Mouse (Mus musculus): ENCODE measurements around the gene Rtp3. TPM values are rescaled to one million over a fixed set of nuclear protein-coding genes. Genes with fewer than 3 reads are reported as not detected.

Gene Rtp3
- not detected in 2 replicates for polyA plus RNA-seq (2016; fragmentation: Nextera tagmentation; extraction: Ambion mirVana)

DNA sequence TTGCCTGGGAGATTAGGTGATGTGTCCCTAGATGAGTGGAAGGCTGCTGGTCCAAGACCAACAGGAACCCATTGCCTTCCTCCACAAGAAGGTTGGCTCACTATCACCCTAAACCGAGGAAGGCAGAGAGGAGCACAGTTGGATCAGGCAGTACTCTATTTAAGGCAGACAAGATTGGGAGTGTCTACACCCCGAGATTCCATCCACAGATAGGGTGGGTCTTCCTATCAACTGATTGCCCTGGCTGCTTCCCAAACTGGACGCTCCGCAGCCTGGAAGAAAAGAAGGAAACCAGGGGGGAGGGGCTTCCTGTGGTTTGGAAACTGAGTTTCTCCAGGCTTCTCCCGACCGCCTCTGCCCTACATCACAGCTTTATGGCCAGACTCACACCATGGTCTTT, at the start of gene Rtp3:
Gene Rtp3 (minus strand): TSS at position 380 of the 400 bp plus-strand sequence.
- Histone ChIP-seq H3K27me3 (no peaks in the 10 kb centered on the region), H3K36me3 (no peaks in the 10 kb centered on the region), H3K4me1 (no peaks in the 10 kb centered on the region), H3K4me2 (replicated peaks) (no peak within 1 kb of the TSS), H3K9me3 (no peaks in the 10 kb centered on the region), H3K27ac (no peak within 1 kb of the TSS), H3K9ac (no peak within 1 kb of the TSS), H3K4me3 (no peak within 1 kb of the TSS)
- WGBS, result 51% methylated on average over 6 of the region's 6 CpGs
- no peak for ATAC-seq (ENCODE audit: insufficient number of reproducible peaks, insufficient read depth, low FRiP score, low TSS enrichment)

DNA sequence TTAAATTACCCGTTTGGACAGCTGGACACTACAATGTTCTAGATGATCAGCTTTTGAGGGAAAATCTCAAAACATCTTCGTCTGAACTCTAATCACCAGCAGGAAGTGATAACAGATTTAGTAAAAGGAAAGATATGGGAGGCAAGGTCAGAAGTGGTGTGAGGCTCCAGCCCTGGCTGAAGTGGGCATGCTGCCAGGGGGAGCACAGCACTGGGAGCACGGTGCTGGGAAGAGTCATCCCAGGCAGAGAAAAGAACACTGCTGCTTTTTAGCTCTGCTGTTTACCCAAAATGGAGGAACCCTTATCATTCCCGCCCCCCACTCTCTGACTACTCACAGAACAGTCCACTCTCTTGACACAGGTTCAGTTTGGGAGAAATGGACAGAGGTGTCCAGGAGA, 49.6 kb upstream of the Rtp3 start:
- no peaks in the 10 kb centered on the region for H3K9me3 ChIP-seq
- H3K4me1 ChIP-seq, result no peaks in the 10 kb centered on the region
- WGBS, result 78% methylated on average over 4 of the region's 4 CpGs
- no peak overlapping the region for H3K9ac ChIP-seq
- no peak overlapping the region for H3K4me2 ChIP-seq (replicated peaks)
- ATAC-seq (ENCODE audit: insufficient number of reproducible peaks, insufficient read depth, low FRiP score, low TSS enrichment), result no peak
- H3K27ac ChIP-seq, result no peak overlapping the region
- no peaks in the 10 kb centered on the region for H3K36me3 ChIP-seq
- no peak overlapping the region for H3K4me3 ChIP-seq
- H3K27me3 ChIP-seq, result no peaks in the 10 kb centered on the region

DNA sequence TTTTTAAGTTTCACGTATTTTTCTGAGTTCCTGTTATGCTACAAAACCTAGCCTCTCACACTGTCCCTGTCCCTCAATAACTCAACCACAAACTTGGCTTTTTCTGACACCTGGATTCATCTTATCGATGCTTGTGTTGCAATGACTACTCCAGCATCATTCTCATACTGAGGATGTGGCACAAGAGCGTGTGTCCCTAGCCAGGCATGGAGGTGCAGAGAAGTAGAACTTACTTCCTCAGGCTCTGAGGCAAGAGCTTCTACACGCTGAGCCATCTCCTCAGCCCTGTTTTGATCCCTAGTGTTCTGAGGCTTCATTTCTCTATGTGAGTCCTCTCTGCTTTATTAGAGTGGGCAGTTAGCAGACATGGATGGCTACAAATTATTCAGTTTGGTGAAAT, 43.3 kb upstream of the Rtp3 start:
- Histone ChIP-seq H3K4me2 (replicated peaks) (no peak overlapping the region), H3K27ac (no peak overlapping the region), H3K9ac (no peak overlapping the region), H3K27me3 (no peaks in the 10 kb centered on the region), H3K9me3 (no peaks in the 10 kb centered on the region), H3K4me1 (no peaks in the 10 kb centered on the region), H3K4me3 (no peak overlapping the region), H3K36me3 (no peaks in the 10 kb centered on the region)
- no peak for ATAC-seq (ENCODE audit: insufficient number of reproducible peaks, insufficient read depth, low FRiP score, low TSS enrichment)
- 84% methylated on average over 4 of the region's 4 CpGs for WGBS

DNA sequence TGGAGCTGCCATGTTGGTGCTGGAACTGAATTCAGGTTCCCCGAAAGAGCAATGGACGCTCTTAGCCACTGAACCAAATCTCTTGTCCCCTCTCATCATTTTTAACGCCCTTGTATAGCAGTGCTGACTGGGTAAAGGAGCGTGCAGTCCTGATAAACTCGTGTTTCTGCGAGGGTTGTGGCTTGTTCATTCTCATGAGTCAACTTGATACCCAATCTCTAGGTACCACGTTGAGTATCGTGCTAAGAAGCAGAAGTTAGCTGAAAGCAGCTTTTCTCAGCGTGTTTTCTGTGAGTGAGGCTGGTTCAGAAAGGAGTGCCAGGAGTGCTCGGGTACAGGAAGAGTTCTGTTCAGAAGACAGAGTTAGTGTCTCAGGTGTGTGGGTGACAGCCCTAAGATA, 36.4 kb upstream of the Rtp3 start:
- ATAC-seq (ENCODE audit: insufficient number of reproducible peaks, insufficient read depth, low FRiP score, low TSS enrichment), result no peak
- H3K4me2 ChIP-seq (replicated peaks), result no peak overlapping the region
- H3K27ac ChIP-seq, result no peak overlapping the region
- no peaks in the 10 kb centered on the region for H3K4me1 ChIP-seq
- H3K36me3 ChIP-seq, result no peaks in the 10 kb centered on the region
- no peak overlapping the region for H3K9ac ChIP-seq
- H3K9me3 ChIP-seq, result no peaks in the 10 kb centered on the region
- H3K4me3 ChIP-seq, result no peak overlapping the region
- no peaks in the 10 kb centered on the region for H3K27me3 ChIP-seq
- WGBS, result 82% methylated on average over 10 of the region's 10 CpGs

DNA sequence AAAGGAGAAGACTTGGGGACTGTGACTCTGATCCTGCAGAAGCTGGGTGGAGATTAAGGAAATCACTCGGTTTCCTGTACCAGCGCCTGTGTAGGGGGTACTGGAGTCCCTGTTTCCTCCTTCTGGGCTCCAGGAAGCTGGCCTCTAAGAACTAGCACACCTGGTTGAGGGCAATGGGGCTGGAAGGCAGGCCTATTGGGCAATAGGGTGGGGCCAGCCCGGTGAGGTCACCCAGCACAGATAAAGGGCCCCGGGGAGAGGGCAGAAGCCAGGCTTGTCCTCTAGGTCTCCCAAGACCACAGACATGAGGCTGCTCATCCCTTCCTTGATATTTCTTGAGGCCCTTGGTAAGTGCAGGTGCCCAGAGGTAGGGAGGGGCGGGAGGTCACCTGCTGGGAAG, 28.6 kb upstream of the Rtp3 start, which contains the start of gene Ltf:
Gene Ltf (plus strand): TSS at position 250 of the 400 bp plus-strand sequence.
- no peak for ATAC-seq (ENCODE audit: insufficient number of reproducible peaks, insufficient read depth, low FRiP score, low TSS enrichment)
- Histone ChIP-seq H3K4me2 (replicated peaks) (no peak within 1 kb of the TSS), H3K27ac (no peak within 1 kb of the TSS), H3K4me1 (no peaks in the 10 kb centered on the region), H3K36me3 (no peaks in the 10 kb centered on the region), H3K4me3 (no peak within 1 kb of the TSS), H3K27me3 (no peaks in the 10 kb centered on the region), H3K9me3 (no peaks in the 10 kb centered on the region), H3K9ac (no peak within 1 kb of the TSS)
- WGBS, result 81% methylated on average over 5 of the region's 5 CpGs

DNA sequence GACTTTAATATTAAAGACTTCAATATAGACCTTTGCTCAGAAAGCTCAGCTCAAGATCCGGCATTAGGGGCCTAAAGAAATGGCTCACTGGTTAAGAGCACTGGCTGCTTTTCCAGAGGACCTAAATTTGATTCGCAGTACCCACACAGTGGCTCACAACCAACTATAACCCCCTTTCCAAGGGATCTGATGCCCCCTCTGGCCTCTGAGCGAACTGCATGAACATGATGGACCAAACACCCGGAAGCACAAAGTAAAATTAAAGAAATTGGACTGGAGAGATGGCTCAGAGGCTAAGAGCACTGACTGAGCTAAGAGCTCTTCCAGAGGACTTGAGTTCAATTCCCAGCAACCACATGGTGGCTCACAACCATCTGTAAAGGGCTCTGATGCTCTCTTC, 25.3 kb upstream of the Rtp3 start:
- ATAC-seq (ENCODE audit: insufficient number of reproducible peaks, insufficient read depth, low FRiP score, low TSS enrichment), result no peak
- no peaks in the 10 kb centered on the region for H3K9me3 ChIP-seq
- no peaks in the 10 kb centered on the region for H3K4me1 ChIP-seq
- no peak overlapping the region for H3K9ac ChIP-seq
- H3K4me3 ChIP-seq, result no peak overlapping the region
- WGBS, result 84% methylated on average over 4 of the region's 4 CpGs
- H3K27ac ChIP-seq, result no peak overlapping the region
- H3K27me3 ChIP-seq, result no peaks in the 10 kb centered on the region
- no peaks in the 10 kb centered on the region for H3K36me3 ChIP-seq
- H3K4me2 ChIP-seq (replicated peaks), result no peak overlapping the region

DNA sequence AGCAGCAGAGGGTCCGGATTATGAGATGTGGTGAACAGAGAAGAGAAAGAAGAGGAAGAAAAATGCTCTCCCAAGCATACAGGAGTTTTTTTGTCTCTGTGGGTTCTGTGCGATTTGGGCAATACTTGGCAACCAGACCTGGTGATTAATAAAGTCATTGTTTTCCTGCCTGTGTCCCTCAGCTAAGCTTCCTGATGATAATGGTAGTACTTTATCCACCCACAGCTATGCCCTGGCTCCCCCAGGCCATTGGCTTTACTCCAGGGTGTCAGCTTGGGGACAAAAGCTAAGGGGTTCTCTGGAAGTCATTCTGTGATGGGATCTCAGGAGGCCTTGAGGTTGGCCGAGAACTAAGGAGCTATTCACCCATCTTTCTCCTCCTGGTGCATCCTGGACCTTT, 21.7 kb upstream of the Rtp3 start:
- no peaks in the 10 kb centered on the region for H3K27me3 ChIP-seq
- no peaks in the 10 kb centered on the region for H3K9me3 ChIP-seq
- no peak overlapping the region for H3K4me3 ChIP-seq
- ATAC-seq (ENCODE audit: insufficient number of reproducible peaks, insufficient read depth, low FRiP score, low TSS enrichment), result no peak
- H3K36me3 ChIP-seq, result no peaks in the 10 kb centered on the region
- H3K9ac ChIP-seq, result no peak overlapping the region
- H3K4me2 ChIP-seq (replicated peaks), result no peak overlapping the region
- H3K4me1 ChIP-seq, result no peaks in the 10 kb centered on the region
- WGBS, result 59% methylated on average over 3 of the region's 3 CpGs
- no peak overlapping the region for H3K27ac ChIP-seq

DNA sequence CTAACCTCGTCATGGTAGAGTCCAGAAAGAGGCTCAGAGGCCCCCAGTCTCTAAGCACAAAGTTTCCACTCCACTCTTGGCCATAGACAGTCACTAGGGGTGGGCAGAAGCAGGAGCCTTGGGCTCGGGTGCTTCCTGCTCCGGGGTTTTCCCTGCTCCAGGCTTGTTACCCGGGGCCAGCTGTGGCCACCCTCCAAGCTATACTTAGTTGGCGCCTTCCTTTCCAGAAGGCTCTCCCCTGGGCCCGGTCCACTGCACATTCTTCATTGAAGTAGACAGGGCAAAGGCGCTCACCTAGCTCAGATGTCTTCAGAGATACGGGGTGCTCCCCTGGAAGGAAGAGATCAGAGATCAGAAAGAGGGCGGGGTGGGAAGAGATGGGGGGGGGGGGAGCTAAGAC, 21.2 kb upstream of the Rtp3 start:
- Histone ChIP-seq H3K4me3 (no peak overlapping the region), H3K4me2 (replicated peaks) (no peak overlapping the region), H3K9me3 (no peaks in the 10 kb centered on the region), H3K9ac (no peak overlapping the region), H3K36me3 (no peaks in the 10 kb centered on the region), H3K4me1 (no peaks in the 10 kb centered on the region), H3K27me3 (no peaks in the 10 kb centered on the region), H3K27ac (no peak overlapping the region)
- ATAC-seq (ENCODE audit: insufficient number of reproducible peaks, insufficient read depth, low FRiP score, low TSS enrichment), result no peak
- 80% methylated on average over 9 of the region's 9 CpGs for WGBS

DNA sequence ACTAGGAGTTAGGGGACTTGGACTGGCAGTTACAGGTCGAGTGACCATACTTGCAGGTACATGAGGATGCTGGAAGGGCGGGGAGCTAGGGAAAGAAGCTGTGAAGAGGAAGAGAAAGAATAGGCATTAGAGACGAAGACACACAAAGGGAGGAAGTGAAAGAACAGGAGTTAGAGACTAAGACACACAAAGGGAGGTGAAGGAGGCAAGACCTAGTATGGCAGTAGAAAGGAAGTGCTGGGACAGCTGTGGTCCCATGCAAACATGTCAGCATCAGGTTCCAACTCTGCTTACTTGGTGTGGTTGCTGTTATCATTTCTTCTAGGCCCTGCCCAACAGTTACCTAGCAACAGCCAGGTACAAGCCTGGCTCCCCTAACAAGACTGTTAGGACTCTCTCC, 19.4 kb upstream of the Rtp3 start:
- Histone ChIP-seq H3K4me2 (replicated peaks) (no peak overlapping the region), H3K27me3 (no peaks in the 10 kb centered on the region), H3K4me3 (no peak overlapping the region), H3K36me3 (no peaks in the 10 kb centered on the region), H3K9me3 (no peaks in the 10 kb centered on the region), H3K4me1 (no peaks in the 10 kb centered on the region), H3K9ac (no peak overlapping the region), H3K27ac (no peak overlapping the region)
- ATAC-seq (ENCODE audit: insufficient number of reproducible peaks, insufficient read depth, low FRiP score, low TSS enrichment), result no peak
- WGBS, result 74% methylated on average over 3 of the region's 3 CpGs

DNA sequence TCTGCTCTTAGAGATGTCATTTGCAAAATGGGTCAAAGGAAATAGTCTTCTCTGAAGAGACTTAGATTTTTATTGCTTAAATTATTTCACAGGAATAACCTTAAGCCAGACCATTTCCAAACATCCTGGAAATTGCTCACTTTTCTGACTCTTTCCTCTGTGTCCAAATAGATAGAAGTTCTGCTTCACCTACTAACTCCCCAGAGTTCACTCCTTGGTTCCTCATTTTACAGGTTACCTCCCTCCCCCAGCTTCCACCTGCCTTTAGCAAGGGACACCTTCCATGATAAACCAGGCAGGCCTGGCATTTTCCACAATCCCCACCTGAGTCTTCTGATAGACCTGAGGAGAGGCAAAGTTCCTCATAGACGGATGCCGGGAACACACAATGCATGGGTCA, 16.2 kb upstream of the Rtp3 start:
- no peaks in the 10 kb centered on the region for H3K9me3 ChIP-seq
- no peak overlapping the region for H3K4me3 ChIP-seq
- WGBS, result 90% methylated on average over 2 of the region's 2 CpGs
- H3K27ac ChIP-seq, result no peak overlapping the region
- H3K36me3 ChIP-seq, result no peaks in the 10 kb centered on the region
- ATAC-seq (ENCODE audit: insufficient number of reproducible peaks, insufficient read depth, low FRiP score, low TSS enrichment), result no peak
- H3K4me2 ChIP-seq (replicated peaks), result no peak overlapping the region
- H3K9ac ChIP-seq, result no peak overlapping the region
- no peaks in the 10 kb centered on the region for H3K27me3 ChIP-seq
- no peaks in the 10 kb centered on the region for H3K4me1 ChIP-seq

DNA sequence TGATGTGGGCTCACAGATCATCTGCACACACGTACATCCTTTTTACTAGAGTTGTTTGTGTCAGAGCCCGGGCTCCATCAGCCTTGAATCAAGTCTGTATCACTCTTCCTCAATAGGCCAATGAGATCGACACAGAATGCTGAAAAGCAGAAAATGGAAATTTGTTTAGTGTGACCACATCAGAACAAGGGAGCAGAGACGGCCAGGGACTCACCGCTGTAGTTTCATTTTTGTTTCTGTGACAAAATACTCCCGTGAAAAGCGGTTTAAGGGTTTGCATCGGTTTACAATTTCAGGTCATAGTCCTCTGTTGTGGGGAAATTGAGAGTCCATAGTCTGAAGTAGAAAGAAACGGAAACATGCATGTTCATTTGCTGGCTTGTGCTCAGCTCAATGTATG, 12.9 kb upstream of the Rtp3 start:
- Histone ChIP-seq H3K27ac (no peak overlapping the region), H3K4me3 (no peak overlapping the region), H3K9ac (no peak overlapping the region), H3K4me2 (replicated peaks) (no peak overlapping the region), H3K36me3 (no peaks in the 10 kb centered on the region), H3K9me3 (no peaks in the 10 kb centered on the region), H3K27me3 (no peaks in the 10 kb centered on the region), H3K4me1 (no peaks in the 10 kb centered on the region)
- WGBS, result 84% methylated on average over 9 of the region's 9 CpGs
- no peak for ATAC-seq (ENCODE audit: insufficient number of reproducible peaks, insufficient read depth, low FRiP score, low TSS enrichment)

DNA sequence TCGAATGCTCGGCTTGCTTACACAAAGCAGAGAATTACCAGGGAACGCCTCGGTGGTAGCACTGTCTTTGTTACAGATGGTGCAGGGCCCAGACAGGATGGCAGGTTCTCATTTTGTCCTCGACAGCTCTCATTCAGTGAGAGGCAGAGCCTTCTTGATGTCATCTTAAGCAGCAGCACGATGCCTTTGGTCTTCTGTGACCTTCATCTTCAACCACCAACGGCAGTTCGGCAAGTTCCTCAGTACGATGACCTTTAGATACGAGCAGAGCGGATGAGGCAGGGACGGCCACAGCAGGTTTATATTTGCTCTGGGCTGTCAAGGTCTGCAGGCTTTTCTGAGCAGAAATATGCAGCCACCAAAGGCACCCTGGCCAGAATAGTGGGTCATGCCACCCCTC, 11.2 kb upstream of the Rtp3 start:
- 74% methylated on average over 12 of the region's 12 CpGs for WGBS
- H3K27me3 ChIP-seq, result no peaks in the 10 kb centered on the region
- H3K9me3 ChIP-seq, result no peaks in the 10 kb centered on the region
- H3K4me1 ChIP-seq, result no peaks in the 10 kb centered on the region
- no peaks in the 10 kb centered on the region for H3K36me3 ChIP-seq
- no peak overlapping the region for H3K9ac ChIP-seq
- H3K4me2 ChIP-seq (replicated peaks), result no peak overlapping the region
- no peak overlapping the region for H3K4me3 ChIP-seq
- no peak overlapping the region for H3K27ac ChIP-seq
- ATAC-seq (ENCODE audit: insufficient number of reproducible peaks, insufficient read depth, low FRiP score, low TSS enrichment), result no peak

DNA sequence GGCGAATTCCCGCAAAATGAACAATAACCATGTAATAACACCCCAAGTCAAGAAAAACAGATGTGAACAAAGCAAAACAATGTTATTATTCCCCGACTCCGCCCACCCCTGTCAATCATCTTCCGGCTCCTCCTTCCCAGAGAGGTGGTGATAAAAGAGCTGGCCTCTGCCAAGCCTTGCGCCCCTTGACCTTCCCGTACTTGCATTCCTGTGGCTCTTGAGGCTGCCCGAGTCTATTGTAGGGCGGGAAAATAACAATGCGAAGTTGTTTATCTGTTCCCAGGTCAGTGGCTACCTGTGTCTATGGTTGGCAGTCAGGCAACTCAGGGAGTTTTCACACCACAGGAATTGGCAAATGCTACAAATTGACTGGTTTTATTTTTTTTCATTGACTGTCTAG, 9.5 kb upstream of the Rtp3 start:
- WGBS, result 73% methylated on average over 10 of the region's 10 CpGs
- no peak for ATAC-seq (ENCODE audit: insufficient number of reproducible peaks, insufficient read depth, low FRiP score, low TSS enrichment)
- H3K4me2 ChIP-seq (replicated peaks), result no peak overlapping the region
- H3K4me1 ChIP-seq, result no peaks in the 10 kb centered on the region
- no peak overlapping the region for H3K9ac ChIP-seq
- no peak overlapping the region for H3K4me3 ChIP-seq
- no peaks in the 10 kb centered on the region for H3K27me3 ChIP-seq
- 0 out of 2 replicates have a peak, but pooled peaks cover 2% of the 10 kb centered on the region for H3K9me3 ChIP-seq
- H3K36me3 ChIP-seq, result no peaks in the 10 kb centered on the region
- no peak overlapping the region for H3K27ac ChIP-seq

Measured in embryonic facial prominence, embryonic 12.5 days (tissue).